Mouse (Mus musculus): ENCODE results near the gene Brpf1.

DNA sequence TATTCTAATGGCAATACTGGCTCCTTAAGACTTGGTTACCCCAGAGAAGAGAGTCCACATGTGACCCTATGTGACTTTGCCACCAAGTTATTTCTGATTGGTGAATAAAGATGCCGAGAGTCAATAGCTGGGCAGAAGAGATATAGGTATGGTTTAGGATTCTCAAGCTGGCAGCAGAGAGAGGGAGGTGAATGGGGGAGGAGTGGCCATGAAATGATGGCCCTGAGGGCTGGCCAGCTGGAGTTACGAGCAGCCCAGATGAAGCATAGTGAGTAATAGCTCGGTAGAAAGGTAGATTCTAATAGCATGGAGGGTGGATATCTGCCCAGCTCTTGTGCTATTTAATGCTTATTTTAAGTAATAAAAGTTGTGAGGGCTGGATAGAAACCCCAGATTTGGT lies 45.9 kb downstream of the Brpf1 start:
- TF ChIP-seq POLR2A (IDR thresholded peaks at IDR 0.05; ENCODE audit: borderline replicate concordance, extremely low read depth, insufficient read depth, insufficient read length, poor library complexity, severe bottlenecking): no peak
- no peak for TF ChIP-seq CTCF (IDR thresholded peaks at IDR 0.05; ENCODE audit: borderline replicate concordance, extremely low read depth, insufficient read depth, insufficient read length)

All from brain, embryonic 14.5 days (tissue).